Mouse (Mus musculus): ENCODE results near the gene Sept9. TPM values are rescaled to one million over a fixed set of nuclear protein-coding genes. Genes with fewer than 3 reads are reported as not detected.
A peak's percentile ranks its signal among the peaks of the same experiment; 100 is the strongest.

The Sept9 gene
- total RNA-seq, 2 experiments from 2014 or later, result 114 to 119 TPM

DNA sequence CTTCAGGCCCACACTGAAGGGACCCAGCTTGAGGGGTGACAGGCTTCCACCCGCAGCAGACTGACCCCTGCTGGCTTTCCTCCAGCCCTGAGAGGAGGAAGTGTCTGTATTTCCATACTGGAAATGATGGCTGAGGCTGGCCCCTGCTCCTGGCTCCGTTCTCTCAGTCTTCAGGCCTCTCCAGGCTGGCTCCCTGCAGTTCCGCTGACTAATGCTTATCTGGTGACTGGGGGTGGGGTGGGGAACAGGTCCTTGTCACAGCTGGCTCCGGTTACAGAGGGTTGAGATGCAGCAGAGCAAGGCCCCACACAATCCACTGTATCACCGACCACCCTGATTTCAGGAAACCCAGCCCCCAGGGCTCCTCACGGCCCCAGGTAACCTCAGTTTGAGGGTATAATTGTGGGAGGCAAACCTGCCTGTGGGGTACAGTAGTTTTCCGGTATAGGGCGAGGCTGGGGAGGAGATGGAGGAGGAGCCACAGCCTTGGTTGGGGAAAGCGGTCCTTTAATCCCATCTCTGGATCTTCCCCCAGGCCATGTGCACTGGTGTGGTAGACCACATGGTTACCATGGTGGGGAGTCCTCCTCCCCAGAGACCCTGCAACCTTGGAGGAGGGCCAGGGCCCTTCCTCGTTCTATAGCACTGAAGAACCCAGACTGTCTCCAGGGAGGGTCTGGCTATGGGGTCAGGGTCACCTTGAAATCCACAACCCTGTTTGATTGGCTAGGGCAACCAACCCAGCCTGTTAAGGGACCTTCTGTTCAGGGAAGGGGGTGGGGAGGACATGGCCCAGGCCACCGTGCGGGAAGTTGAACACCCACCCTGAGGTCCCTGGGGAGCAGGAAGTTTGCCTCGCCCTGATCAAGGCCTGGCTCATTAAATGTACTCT is 108.7 kb downstream of the Sept9 start:
- no peak for DNase-seq (ENCODE audit: extremely low spot score in 1 of 2, low spot score in 1 of 2)

DNA sequence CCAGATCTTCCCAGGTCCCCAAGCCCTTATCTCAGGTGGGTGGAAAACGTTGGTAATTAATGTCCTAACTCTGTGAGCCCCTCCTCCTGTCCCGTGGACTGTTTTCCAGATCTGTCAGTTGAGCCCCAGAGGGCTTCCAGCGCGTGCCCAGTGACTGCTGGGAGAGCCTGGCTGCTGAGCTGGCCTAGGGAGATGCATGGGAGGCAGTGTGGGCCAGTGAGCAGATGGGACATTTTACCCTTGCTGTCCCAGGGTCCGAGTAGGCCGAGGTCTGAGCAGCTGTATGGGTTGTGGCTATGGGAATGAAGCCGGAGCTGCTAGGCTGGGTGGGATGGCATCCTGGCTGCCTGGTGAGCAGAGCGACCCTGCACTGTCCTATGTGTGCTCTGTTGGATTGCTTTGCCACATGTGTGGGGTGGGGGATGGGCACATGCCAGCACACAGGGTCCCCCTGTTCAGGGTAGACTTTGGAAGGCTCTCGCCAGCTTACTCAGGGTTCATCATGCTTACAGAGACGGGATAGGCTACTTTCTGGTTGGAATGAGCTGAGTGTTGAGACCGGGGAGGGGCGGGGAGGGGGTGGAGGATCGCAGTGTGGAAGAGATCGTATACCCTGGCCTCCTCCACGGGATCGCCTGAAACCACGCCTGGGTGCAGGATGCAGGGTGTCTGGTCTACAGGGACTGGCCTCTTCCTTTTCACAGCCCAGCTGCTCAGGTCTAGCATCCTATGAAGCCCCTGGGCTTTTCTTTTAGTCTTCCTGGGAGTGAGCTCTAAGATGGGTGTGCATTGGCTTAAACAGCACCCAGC is 109.9 kb downstream of the Sept9 start:
- DNase-seq (ENCODE audit: extremely low spot score in 1 of 2, low spot score in 1 of 2), result no peak

DNA sequence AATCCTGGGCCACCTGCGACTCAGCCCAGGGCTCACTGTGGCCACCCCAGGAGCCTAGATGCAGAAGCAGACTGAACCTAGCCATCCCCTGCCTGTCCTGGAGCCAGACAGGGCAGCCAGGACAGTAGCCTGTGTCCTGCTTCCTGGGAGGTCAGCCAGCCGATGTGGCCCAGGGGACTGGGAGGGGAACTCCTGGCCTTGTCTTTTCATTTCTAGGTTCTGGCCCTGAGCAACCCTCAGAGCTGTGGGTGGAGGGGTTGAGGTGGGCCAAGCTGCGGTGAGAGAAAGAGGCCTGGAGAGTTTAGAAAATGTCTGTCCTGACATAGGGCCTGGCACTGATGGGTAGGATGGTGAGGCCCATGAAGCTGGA is 110.4 kb downstream of the Sept9 start:
- no peak for DNase-seq (ENCODE audit: extremely low spot score in 1 of 2, low spot score in 1 of 2)

DNA sequence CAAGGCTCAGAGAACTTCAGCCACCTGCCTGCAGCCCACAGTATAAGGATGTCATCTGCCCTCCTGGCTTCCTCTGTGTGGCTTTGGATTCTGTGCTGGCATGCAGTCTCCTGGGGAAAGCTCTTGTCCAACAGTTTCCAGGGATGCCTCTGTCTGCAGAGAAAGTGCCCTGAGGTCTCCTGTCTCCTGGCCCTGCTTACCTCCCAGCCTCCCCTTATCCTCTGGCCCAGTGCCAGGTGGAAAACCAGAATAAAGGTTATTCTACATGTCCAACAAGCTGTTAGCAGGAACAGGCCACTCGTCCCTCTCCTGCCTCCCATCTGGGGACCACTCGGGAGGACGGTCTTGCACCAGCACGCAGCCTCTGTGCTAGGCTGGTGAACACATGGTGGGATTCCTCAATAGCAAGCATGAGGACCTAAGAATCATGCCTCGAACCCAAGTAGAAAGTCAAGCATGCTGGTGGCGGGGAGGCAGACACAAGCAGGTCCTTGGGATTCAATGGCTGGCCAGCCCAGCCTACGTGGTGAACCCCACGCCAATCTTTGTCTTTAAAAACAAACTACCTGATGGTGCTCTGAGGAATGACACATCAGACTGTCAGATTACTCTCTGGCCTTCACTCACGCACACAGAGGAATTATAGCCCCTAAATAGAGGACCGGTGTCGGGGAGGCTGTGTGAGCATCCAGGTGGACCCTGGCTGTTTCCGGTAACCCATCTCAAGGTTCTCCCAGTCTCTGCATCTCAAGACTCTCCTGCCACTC is 111.1 kb downstream of the Sept9 start:
- DNase-seq (ENCODE audit: extremely low spot score in 1 of 2, low spot score in 1 of 2), result no peak

DNA sequence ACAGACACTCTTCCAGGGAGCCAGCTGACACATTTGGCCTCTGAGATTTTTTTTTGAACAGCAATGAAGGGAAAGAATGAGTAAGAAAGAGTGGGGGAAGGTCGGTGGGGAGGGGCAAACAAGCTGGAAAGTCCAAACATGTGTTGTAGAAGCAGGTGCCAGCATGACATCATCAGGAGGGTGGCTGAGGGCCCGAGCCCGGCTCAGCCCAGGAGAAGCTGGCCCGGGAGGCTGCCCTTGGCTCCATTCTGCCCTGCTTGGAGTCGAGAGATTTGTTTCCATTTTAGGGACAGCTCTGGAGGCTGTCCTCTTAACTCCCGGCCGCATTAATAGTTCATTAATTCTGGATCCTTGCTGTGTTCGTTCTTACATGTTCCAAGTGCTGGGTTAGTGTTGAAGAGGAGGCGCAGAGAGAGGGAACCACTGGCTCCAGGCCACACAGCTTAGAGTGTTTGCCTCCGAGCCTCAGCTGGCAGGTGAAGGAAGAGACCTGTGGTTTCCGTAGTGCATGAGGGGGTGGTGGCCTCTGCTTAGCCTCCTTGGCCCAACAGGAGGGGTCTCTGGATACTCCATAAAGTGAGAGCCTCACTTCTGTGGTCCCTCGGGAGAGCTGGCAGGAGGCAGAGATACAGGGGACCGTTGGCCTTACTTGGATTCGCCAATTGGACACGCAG is 111.8 kb downstream of the Sept9 start:
- no peak for DNase-seq (ENCODE audit: extremely low spot score in 1 of 2, low spot score in 1 of 2)

DNA sequence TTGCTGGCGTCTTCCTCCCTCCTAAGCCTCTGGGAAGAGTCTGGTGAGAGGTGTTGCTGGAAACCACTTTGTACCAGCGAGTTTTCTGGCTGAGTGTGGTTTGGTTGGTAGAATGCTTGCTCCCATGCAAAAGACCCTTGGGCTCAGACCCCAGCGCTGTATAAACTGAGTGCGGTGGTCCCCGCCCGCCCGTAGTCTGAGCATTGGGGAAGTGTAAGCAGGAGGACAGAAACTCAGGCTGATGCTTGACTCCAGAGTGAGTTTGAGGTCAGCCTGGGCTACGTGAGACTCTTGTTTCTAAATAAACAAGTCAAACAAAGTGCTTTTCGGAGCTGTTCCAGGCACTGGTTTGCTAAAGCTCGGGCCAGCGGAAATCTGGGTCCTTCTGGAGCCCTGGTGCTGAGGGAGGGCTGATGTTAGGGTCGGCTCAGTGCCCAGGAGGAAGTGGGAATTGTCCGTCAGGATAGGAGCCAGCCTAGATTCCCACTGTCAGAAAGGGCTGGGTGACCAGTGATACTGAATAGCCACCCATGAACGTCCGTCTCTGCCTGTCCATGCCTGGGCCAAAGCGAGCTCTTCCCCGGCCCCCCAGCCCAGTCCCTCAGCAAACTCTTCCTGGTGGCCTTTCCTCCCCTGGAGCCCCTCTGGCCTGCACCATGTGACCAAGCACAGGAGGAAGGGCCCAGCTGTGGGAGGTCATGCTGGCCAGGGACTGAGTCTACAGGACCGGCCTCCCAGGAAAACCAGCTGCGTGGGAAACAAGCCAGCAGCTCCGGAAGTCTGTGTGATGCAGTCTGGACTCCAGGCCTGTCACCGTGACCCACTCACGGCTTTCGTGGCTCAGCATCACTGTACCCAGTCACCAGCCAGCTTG is 112.8 kb downstream of the Sept9 start:
- no peak for DNase-seq (ENCODE audit: extremely low spot score in 1 of 2, low spot score in 1 of 2)

DNA sequence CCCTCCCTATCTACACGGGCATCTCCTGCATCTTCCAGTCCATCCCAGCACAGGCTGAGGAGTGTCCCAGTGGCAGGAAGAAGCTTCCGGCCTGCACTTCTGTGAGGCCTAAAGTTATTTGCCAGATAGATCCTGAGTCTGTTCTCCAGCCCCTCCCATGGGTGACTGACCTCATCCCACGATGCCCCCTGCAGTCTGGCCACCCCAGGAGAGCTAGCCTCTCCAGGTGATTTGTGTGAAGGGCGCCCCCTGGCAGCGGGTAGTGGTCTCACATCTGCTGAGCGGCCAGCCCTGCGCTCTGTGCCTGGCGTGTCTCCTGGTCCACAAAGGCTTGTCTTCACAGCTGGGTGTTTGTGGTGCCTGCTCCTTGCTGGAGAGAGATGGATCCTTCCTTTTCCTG is 113.5 kb downstream of the Sept9 start:
- DNase-seq (ENCODE audit: extremely low spot score in 1 of 2, low spot score in 1 of 2), result peak in 1 of 2 experiments; percentile 57

DNA sequence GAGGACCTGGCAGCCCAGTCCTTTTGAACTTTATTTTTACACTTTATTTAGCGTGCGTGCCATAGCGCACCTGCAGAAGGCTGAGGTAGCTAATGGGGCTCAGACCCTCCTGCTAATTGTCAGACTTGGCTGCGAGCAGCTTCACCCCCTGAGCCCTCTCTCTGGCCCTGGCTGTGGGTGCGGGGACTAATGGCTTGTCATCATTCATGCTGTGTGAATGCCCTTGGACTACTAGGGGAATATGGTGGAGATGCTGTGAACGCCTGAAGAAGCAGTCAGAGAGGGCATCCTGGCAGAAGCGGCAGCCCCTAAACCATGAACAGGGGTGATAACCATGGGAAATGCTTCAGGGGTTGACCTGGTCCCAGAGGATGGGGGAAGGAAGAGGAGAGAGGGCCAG is 114.0 kb downstream of the Sept9 start:
- DNase-seq (ENCODE audit: extremely low spot score in 1 of 2, low spot score in 1 of 2), result no peak

DNA sequence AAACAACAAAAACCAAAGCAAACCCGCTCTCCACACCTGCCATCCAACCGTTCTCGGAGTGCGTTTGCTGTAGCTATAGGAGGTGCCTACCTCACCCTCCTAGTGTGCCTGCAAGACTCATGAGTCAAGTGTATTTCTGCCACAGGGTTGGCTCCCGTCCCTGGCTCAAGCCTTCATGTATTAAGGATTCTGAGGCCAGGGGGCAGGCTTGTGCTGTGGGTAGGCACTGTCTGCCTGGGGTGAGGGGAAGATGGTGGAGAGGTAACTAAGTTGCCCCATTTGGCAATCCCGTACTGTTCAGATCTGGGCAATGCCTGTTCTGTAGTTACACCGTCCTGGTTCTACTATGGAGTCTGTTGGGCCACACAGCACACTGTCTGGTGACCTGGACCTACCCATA is 114.6 kb downstream of the Sept9 start:
- no peak for DNase-seq (ENCODE audit: extremely low spot score in 1 of 2, low spot score in 1 of 2)

DNA sequence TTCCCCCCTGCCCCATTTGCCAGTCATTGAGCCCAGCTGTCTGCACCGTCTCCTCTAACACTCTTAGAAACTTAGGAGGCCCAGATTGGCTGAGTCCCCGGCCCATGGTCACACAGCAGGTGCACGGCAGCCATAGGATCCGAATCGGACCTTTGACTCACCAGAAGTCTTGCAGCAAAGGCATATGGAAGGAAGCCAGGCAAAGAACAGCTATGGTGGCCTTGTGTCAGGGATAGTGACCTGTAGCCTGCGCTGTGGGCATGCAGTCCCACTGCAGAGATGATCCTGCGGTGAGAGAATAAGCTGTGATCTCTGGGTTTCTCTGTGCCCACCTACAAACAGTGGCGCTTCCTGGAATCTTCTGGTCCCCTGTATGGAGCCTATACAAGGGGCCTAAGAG is 115.1 kb downstream of the Sept9 start:
- DNase-seq (ENCODE audit: extremely low spot score in 1 of 2, low spot score in 1 of 2), result no peak

DNA sequence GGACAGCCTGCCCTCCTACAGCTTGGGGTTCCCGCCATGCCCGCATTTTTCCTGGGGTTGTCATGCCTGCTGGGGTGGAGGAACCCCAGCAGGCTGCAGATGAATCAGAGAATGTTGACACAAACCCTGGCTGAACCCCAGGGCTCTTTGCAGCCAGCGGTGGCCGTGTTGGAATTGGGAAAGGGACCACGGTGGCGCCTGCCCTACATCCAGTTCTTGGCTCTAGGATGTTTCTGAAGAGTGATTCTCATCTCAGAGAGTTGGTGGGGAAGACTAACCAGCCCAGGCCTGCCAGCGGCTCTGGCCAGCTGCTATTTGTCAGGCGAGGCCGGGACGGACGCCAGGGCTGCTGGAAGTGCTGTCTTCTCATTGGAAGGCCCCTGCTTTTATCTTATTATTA is 115.8 kb downstream of the Sept9 start:
- no peak for DNase-seq (ENCODE audit: extremely low spot score in 1 of 2, low spot score in 1 of 2)

DNA sequence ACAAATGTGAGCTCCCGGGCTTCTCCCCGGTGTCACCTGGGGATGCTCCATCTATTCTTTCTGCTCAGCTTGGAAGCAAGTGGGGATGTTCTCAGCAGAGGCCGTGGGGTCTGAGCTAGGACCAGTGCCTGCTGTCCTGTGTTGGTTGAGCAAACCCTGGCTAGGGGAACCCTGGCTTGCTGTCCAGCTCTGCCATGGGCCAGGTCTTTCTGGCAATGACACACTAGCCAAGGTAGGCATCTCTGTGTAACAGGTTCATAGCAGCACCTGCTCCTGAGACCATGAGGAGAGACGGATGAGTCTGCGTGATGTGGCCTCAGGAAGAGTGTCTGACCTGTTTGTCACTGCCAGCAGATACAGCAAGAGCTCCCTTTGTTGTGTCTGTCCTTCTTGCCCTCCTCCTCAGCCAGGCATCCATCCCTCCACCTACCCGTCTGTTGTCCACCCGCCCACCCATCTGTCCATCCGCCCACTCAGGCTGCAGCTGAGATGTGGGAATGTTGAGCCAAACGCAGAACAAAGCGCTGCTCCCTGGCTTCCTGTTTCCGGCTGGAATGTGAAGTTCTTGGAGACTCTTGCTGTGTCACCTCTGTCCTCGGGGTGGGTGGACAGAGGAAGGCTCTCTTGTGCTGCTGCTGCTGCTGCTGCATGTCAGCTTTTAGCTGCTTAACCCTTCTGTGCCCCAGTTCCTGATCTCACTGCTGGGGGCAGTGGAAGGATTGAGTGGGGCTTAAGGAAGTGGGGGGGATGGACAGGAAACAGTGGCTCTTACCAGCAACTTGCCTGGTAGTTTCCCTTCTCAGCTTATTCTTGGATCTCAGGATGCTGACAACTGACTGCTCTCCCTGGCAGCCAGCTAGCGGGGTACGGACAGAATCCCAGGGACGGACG is 117.2 kb downstream of the Sept9 start:
- DNase-seq (ENCODE audit: extremely low spot score in 1 of 2, low spot score in 1 of 2), result no peak

DNA sequence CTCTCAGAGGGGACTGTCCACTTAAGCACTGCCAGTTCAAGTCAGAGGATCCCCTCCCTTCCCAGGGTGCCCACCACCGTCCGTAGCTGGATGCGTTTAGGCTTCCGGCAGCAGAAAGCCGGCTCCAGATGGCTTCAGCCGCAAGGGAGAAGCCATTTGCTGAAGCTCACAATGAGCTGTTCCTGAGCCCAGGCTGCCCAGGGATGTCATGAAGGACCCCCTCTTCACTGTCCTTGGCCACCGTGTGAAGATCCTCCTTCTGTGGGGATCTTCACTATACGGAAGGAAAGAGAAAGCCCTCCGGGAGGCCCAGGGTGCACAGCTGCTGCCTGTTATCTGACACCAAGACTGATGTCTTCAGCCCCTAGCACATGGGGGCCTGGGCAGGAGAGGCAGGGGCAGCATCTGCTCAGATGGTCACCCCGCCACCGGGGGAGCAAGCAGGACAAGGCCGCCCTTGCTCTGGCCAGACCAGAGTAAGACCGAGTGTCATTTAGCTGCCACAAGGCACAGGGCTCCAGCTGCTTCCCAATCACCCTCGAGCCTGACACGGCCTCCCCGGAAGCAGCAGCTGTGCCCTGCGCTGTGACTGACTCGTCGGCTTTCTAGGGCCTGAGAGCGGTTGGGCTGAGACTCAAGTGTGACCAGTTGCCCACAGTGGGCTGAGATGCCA is 118.1 kb downstream of the Sept9 start:
- no peak for DNase-seq (ENCODE audit: extremely low spot score in 1 of 2, low spot score in 1 of 2)

DNA sequence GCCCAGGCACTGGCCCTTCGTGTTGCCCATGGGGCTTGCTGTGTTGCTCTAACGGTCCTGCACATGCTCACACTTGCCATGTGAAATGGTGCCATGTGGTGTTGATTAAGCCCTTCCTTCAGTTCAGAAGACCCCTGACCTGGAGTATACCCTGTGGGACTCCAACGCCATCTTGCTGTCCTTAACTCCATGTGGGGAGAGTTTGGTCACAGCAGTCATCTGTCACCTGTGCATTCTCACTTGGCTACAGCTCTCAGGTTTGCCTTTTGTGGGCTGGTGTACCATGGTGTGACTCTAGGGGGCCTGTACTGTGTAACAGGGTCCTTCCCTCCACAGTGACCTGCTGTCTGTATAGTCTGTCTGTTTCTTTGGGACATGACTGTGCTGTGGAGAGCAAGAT is 118.7 kb downstream of the Sept9 start:
- DNase-seq (ENCODE audit: extremely low spot score in 1 of 2, low spot score in 1 of 2), result no peak

DNA sequence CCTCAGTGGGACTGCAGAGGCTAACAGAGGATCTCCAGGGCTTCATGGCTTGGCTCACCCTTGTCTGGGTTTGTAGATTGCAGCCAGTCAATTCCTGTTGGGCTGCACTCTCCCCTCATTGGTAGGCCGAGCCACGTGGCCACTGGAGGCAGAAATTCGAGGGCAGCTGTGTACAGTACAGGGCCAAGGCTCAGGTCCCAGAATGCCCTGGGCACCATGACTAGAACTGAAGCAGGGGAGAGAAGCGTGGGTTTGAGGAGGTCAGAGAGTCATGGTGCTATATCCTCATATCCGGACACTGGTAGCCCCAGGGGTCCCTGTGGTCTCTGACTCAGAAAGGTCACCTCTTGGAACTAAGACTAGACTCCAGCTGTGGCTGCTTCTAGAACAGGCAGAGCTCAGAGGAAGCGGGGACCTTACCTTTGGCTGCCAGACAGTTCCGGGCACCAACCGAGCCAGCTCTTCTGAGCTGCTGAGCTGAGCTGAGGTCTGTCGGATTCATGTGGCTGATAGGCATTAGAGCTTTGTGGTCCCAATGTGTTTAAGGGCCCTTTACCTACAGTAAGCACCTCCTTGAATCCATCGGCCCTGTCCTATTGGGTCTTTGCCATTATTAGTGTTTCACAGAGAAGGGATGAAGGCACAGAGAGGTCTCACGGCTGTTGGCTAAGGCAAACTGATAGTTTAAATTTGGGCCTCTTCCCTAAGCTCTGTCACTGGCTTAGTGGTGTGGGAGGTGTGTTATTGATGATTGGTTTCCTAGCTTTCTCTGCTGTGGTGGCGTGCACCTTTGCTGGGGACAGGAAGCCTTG is 119.5 kb downstream of the Sept9 start:
- no peak for DNase-seq (ENCODE audit: extremely low spot score in 1 of 2, low spot score in 1 of 2)

DNA sequence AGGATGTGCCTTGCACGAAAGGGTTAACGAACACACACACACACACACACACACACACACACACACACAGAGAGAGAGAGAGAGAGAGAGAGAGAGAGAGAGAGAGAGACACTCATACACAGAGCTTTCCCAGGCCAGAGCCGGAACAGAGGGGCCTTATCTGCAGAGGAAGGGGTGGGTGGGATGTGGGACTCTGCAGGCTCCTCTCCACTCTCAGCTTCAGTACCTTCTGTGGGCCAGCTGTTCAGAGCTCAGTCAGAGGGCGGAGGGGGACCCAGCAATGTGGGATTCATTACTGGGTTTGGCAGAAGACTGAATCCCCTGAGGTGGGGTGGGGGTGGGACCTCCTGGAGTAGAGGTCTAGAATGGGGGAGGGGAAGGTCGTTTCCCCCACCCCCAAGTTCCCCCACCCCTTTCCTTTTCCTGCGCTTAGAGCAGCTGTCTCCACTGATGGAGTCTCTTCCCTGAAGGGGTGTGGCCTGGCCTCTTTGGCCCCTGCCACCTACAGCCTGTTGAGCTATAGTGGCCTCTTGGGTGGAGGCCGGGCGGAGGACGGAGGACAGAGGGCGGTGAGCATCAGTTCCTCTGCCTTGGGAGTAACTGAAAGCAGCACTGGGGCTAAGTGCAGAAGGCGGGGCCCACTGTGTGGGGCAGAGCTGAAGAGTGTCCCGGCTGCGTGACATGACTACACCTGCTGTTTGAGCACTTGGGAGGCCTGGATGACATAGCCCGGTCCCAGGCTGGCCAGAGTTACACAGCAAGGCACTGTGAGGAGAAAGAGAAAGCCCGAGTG is 120.3 kb downstream of the Sept9 start:
- DNase-seq (ENCODE audit: extremely low spot score in 1 of 2, low spot score in 1 of 2), result no peak

Measured in layer of hippocampus, postnatal 25 days (tissue).